Mouse (Mus musculus): ENCODE results near the gene Tom1l2. TPM values are rescaled to one million over a fixed set of nuclear protein-coding genes. Genes with fewer than 3 reads are reported as not detected.
A peak's percentile ranks its signal among the peaks of the same experiment; 100 is the strongest.

Gene Tom1l2
- total and polyA plus RNA-seq, 2 experiments from 2014 or later, result 44.3 to 80.8 TPM

GRCm38 (mm10) chr11:60318716-60319115, 34.0 kb downstream of the Tom1l2 start:
- H3K4me2 ChIP-seq (ENCODE audit: low read depth), result no peak overlapping the region
- no peaks in the 10 kb centered on the region for H3K9me3 ChIP-seq (ENCODE audit: low read length)
- no peak overlapping the region for H3K9ac ChIP-seq
- H3K4me1 ChIP-seq (ENCODE audit: insufficient read depth), result no peaks in the 10 kb centered on the region
- 38% methylated on average over 5 of the region's 5 CpGs for WGBS
- DNase-seq, result no peak
- 0 out of 2 replicates have a peak overlapping the region, but pooled peaks have one; percentile 3 for H3K27ac ChIP-seq (ENCODE audit: low read depth, low read length)
- ATAC-seq, result no peak
- H3K36me3 ChIP-seq (ENCODE audit: insufficient read depth), result no peaks in the 10 kb centered on the region
- no peaks in the 10 kb centered on the region for H3K27me3 ChIP-seq (ENCODE audit: insufficient read depth, low read length)
- H3K4me3 ChIP-seq (ENCODE audit: low read depth, low read length), result no peak overlapping the region
- no peak for TF ChIP-seq CTCF (IDR thresholded peaks at IDR 0.05; ENCODE audit: low read depth)

GRCm38 (mm10) chr11:60317376-60318102, 35.2 kb downstream of the Tom1l2 start:
- no peaks in the 10 kb centered on the region for H3K9me3 ChIP-seq (ENCODE audit: low read length)
- no peak for ATAC-seq
- 64% methylated on average over 7 of the region's 7 CpGs for WGBS
- TF ChIP-seq CTCF (IDR thresholded peaks at IDR 0.05; ENCODE audit: low read depth), result no peak
- DNase-seq, result no peak
- H3K9ac ChIP-seq, result no peak overlapping the region
- H3K4me3 ChIP-seq (ENCODE audit: low read depth, low read length), result no peak overlapping the region
- H3K4me1 ChIP-seq (ENCODE audit: insufficient read depth), result no peaks in the 10 kb centered on the region
- H3K4me2 ChIP-seq (ENCODE audit: low read depth), result no peak overlapping the region
- no peaks in the 10 kb centered on the region for H3K36me3 ChIP-seq (ENCODE audit: insufficient read depth)
- 0 out of 2 replicates have a peak overlapping the region, but pooled peaks have one; percentile 21 for H3K27ac ChIP-seq (ENCODE audit: low read depth, low read length)
- H3K27me3 ChIP-seq (ENCODE audit: insufficient read depth, low read length), result no peaks in the 10 kb centered on the region

DNA sequence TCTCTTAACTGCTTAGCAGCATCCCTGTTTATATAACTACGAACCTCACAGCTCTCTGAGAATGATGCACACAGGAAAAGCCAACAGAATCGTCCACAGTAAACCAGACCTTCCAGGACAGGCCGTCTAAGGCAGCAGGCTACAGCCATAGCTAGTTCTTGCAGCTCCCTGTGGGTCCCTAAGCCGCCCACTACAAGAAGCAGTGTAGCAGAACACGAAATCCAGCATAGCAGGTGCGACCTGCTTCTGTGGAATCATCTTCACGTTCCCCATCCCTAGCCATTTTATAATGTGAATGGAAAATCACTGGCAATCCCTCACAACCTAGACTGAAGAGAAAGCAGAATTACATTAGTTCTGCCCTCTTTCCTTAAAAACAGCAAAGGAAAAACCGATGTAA, 35.8 kb downstream of the Tom1l2 start:
- TF ChIP-seq CTCF (IDR thresholded peaks at IDR 0.05; ENCODE audit: low read depth), result no peak
- no peak overlapping the region for H3K27ac ChIP-seq (ENCODE audit: low read depth, low read length)
- no peaks in the 10 kb centered on the region for H3K27me3 ChIP-seq (ENCODE audit: insufficient read depth, low read length)
- ATAC-seq, result no peak
- no peak overlapping the region for H3K4me2 ChIP-seq (ENCODE audit: low read depth)
- 73% methylated on average over 8 of the region's 8 CpGs for WGBS
- 0 out of 2 replicates have a peak, but pooled peaks cover under 1% of the 10 kb centered on the region for H3K4me1 ChIP-seq (ENCODE audit: insufficient read depth)
- no peak for DNase-seq
- H3K4me3 ChIP-seq (ENCODE audit: low read depth, low read length), result no peak overlapping the region
- H3K36me3 ChIP-seq (ENCODE audit: insufficient read depth), result no peaks in the 10 kb centered on the region
- H3K9me3 ChIP-seq (ENCODE audit: low read length), result no peaks in the 10 kb centered on the region
- H3K9ac ChIP-seq, result no peak overlapping the region

DNA sequence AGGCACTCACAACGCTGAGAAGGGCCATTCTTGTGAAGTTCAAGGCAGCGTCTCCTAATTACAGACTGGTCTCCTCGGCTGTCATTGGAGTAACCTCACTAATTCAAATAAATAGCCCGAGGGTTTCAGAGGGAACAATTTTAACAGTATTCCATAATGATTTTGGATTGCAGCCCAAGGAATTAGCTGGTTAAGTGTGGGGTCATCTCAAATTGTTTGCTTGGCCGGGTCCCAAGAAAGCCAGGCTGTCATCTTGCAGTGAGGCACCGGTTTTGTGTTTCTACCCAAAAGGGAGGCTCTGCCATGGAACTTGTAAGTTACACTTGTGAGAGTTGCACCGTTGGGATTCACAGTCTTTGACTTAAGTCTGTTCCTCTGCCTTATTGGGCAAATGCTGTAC, 36.5 kb downstream of the Tom1l2 start:
- Histone ChIP-seq H3K36me3 (ENCODE audit: insufficient read depth) (no peaks in the 10 kb centered on the region), H3K27ac (ENCODE audit: low read depth, low read length) (no peak overlapping the region), H3K9ac (no peak overlapping the region), H3K9me3 (ENCODE audit: low read length) (no peaks in the 10 kb centered on the region), H3K4me2 (ENCODE audit: low read depth) (no peak overlapping the region), H3K27me3 (ENCODE audit: insufficient read depth, low read length) (no peaks in the 10 kb centered on the region), H3K4me1 (ENCODE audit: insufficient read depth) (peaks cover 7% of the 10 kb centered on the region; the same call in 1 of the 2 replicates), H3K4me3 (ENCODE audit: low read depth, low read length) (no peak overlapping the region)
- TF ChIP-seq CTCF (IDR thresholded peaks at IDR 0.05; ENCODE audit: low read depth), result no peak
- DNase-seq, result no peak
- ATAC-seq, result no peak
- WGBS, result 23% methylated on average over 7 of the region's 7 CpGs

DNA sequence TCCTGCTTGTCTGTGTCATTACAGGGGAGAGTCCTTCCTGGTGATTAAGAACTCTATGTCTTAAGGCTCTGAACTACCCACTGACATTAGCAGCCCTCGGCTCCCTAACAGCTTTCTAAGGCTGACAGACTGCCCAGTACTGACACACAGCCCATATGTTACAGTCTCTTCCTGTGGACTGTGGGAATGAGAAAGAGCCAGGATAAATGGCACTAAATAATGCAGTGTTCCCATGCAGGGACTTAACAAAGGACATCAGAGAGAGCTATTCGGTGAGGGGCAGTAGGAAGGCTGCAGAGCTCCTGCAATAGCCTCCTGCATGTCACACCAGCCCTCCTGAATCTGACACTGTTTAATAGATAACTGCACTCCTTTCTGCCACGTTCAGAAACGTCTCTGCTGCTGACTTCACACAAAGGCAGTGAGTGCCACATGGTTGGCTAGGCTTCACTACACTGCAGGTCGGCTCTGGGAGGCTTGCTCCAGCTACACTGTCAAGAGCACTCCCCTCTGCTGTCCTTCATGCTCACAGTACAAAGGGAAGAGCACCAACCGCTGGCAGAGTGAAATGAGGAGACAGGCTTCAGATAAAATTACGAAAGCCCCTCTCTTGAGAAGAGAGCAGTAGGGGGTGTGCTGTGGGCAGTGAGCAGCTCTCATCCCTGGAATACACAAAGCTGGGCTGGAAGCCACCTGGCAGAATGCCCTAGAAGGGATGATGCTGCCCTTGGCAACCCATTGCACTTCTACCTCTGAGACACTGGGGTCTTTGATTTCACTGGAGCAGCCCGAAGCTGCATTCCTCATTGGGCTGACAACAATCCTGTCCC, 41.5 kb downstream of the Tom1l2 start:
- H3K36me3 ChIP-seq (ENCODE audit: insufficient read depth), result no peaks in the 10 kb centered on the region
- no peaks in the 10 kb centered on the region for H3K27me3 ChIP-seq (ENCODE audit: insufficient read depth, low read length)

DNA sequence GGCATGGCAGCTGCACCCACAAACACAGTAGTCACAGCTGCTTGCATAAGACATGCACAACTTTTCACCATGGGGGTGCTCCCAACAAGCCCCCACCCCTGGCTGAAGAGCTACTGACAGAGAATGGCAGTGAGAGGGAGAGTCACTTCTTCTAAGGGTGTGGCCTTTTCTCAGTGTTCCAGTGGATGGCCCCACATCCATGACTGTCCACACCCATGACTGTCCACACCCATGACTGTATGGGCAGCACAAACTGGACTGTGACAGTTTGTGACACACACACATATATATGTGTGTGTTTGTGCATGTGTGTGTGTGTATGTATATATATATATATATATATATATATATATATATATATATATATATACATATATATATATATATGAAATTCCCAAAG, 42.8 kb downstream of the Tom1l2 start:
- ATAC-seq, result no peak
- Histone ChIP-seq H3K4me2 (ENCODE audit: low read depth) (no peak overlapping the region), H3K4me1 (ENCODE audit: insufficient read depth) (peaks cover 22% of the 10 kb centered on the region), H3K9me3 (ENCODE audit: low read length) (no peaks in the 10 kb centered on the region), H3K36me3 (ENCODE audit: insufficient read depth) (no peaks in the 10 kb centered on the region), H3K9ac (no peak overlapping the region), H3K27me3 (ENCODE audit: insufficient read depth, low read length) (no peaks in the 10 kb centered on the region), H3K27ac (ENCODE audit: low read depth, low read length) (no peak overlapping the region), H3K4me3 (ENCODE audit: low read depth, low read length) (no peak overlapping the region)
- no peak for DNase-seq
- TF ChIP-seq CTCF (IDR thresholded peaks at IDR 0.05; ENCODE audit: low read depth), result no peak

More for the DNA sequence above, 41.5 kb downstream of the Tom1l2 start:
- Histone ChIP-seq H3K9me3 (ENCODE audit: low read length) (no peaks in the 10 kb centered on the region), H3K4me3 (ENCODE audit: low read depth, low read length) (no peak overlapping the region), H3K4me2 (ENCODE audit: low read depth) (peak overlapping the region; percentile 6; the same call in 1 of the 2 replicates), H3K9ac (peak overlapping the region; percentile 49), H3K27ac (ENCODE audit: low read depth, low read length) (peak overlapping the region; percentile 87), H3K4me1 (ENCODE audit: insufficient read depth) (peaks cover 17% of the 10 kb centered on the region)
- WGBS, result 2% methylated on average over 8 of the region's 8 CpGs
- ATAC-seq (peak; percentile 93), DNase-seq (peak; percentile 93)
- peak; percentile 33 for TF ChIP-seq CTCF (IDR thresholded peaks at IDR 0.05; ENCODE audit: low read depth)

Data from forebrain, postnatal 0 days (tissue).